Mouse (Mus musculus): ENCODE data around the gene Tpst1. TPM values are rescaled to one million over a fixed set of nuclear protein-coding genes. Genes with fewer than 3 reads are reported as not detected.

Gene Tpst1
- total and polyA plus RNA-seq, 3 experiments, result 31.7 to 32.3 TPM; not detected in 1

GRCm38 (mm10) chr5:130062096-130062495 lies 11.0 kb upstream of the Tpst1 start:
- H3K4me3 ChIP-seq (ENCODE audit: control insufficient read depth in 1 of 2, insufficient read depth in 1 of 2, low read depth in 2 of 2, low read length in 2 of 2), result no peak overlapping the region
- TF ChIP-seq ZMIZ1 (IDR thresholded peaks at IDR 0.05; ENCODE audit: low read depth, low read length) (no peak), TBP (IDR thresholded peaks at IDR 0.05; ENCODE audit: low read depth, low read length) (no peak), POLR2A (IDR thresholded peaks at IDR 0.05; ENCODE audit: control insufficient read depth in 1 of 2, insufficient read depth in 1 of 2, low read depth in 1 of 2, low read length in 2 of 2, poor library complexity in 1 of 2) (0 out of 4 replicates have a peak, but pooled peaks of 1 of the 2 experiments have one; percentile 13), SMC3 (IDR thresholded peaks at IDR 0.05; ENCODE audit: low read depth, low read length) (no peak)
- no peaks in the 10 kb centered on the region for H3K27me3 ChIP-seq (ENCODE audit: control insufficient read depth in 1 of 2, insufficient read depth in 2 of 2, low read length in 2 of 2)
- no peaks in the 10 kb centered on the region for H3K79me2 ChIP-seq (ENCODE audit: control insufficient read depth, insufficient read depth, low read length, poor library complexity)
- H3K9me3 ChIP-seq (replicated peaks; ENCODE audit: insufficient read depth, low read length), result no peaks in the 10 kb centered on the region
- no peak overlapping the region for H3K9ac ChIP-seq (ENCODE audit: control insufficient read depth, low read depth, low read length, poor library complexity, severe bottlenecking)
- DNase-seq (ENCODE audit: low read depth, low spot score), result no peak
- no peak overlapping the region for H3K27ac ChIP-seq (ENCODE audit: control insufficient read depth, low read depth, low read length)
- peaks cover 2 to 4% of the 10 kb centered on the region in 2 experiments; a peak in 3 of 4 replicates for H3K36me3 ChIP-seq (ENCODE audit: control insufficient read depth in 1 of 2, insufficient read depth in 2 of 2, low read length in 2 of 2)
- peaks cover 0 to under 1% of the 10 kb centered on the region in 2 experiments; a peak in 1 of 4 replicates for H3K4me1 ChIP-seq (ENCODE audit: control insufficient read depth in 1 of 2, insufficient read depth in 2 of 2, low read length in 2 of 2)

- TF ChIP-seq POLR2A (IDR thresholded peaks at IDR 0.05; ENCODE audit: control insufficient read depth in 1 of 2, insufficient read depth in 1 of 2, low read depth in 1 of 2, low read length in 2 of 2, poor library complexity in 1 of 2) (no peak), ELF1 (IDR thresholded peaks at IDR 0.05; ENCODE audit: low read depth, low read length) (no peak), JUND (IDR thresholded peaks at IDR 0.05; ENCODE audit: low read depth, low read length) (no peak), TBP (IDR thresholded peaks at IDR 0.05; ENCODE audit: low read depth, low read length) (no peak), CTCF (IDR thresholded peaks at IDR 0.05 in 2 of 3, conservative IDR thresholded peaks at IDR 0.05 in 1 of 3; ENCODE audit: control insufficient read depth in 1 of 3, insufficient read depth in 1 of 3, low read depth in 2 of 3, low read length in 3 of 3, poor library complexity in 1 of 3, severe bottlenecking in 1 of 3) (no peak), ZNF384 (IDR thresholded peaks at IDR 0.05; ENCODE audit: low read depth, low read length) (no peak), NRF1 (IDR thresholded peaks at IDR 0.05; ENCODE audit: insufficient read depth, low read depth, low read length, poor library complexity, severe bottlenecking) (no peak), ETS1 (IDR thresholded peaks at IDR 0.05; ENCODE audit: low read depth, low read length) (no peak), E2F4 (IDR thresholded peaks at IDR 0.05; ENCODE audit: borderline replicate concordance, low read depth, low read length) (no peak), MAZ (IDR thresholded peaks at IDR 0.05; ENCODE audit: low read depth, low read length) (no peak), ZC3H11A (IDR thresholded peaks at IDR 0.05; ENCODE audit: low read depth, low read length) (no peak), SMC3 (IDR thresholded peaks at IDR 0.05; ENCODE audit: low read depth, low read length) (no peak), UBTF (IDR thresholded peaks at IDR 0.05; ENCODE audit: borderline replicate concordance, insufficient read depth, low read depth, low read length) (no peak), EP300 (IDR thresholded peaks at IDR 0.05; ENCODE audit: low read depth in 1 of 2, low read length in 2 of 2) (no peak), USF1 (IDR thresholded peaks at IDR 0.05; ENCODE audit: low read depth, low read length) (no peak)
- H3K79me2 ChIP-seq (ENCODE audit: control insufficient read depth, insufficient read depth, low read length, poor library complexity), result no peaks in the 10 kb centered on the region
- H3K27ac ChIP-seq (ENCODE audit: control insufficient read depth, low read depth, low read length), result no peak overlapping the region
- no peak for DNase-seq (ENCODE audit: low read depth, low spot score)
- H3K4me3 ChIP-seq (ENCODE audit: control insufficient read depth in 1 of 2, insufficient read depth in 1 of 2, low read depth in 2 of 2, low read length in 2 of 2), result no peak overlapping the region
- no peaks in the 10 kb centered on the region for H3K9me3 ChIP-seq (replicated peaks; ENCODE audit: insufficient read depth, low read length)
- H3K36me3 ChIP-seq (ENCODE audit: control insufficient read depth in 1 of 2, insufficient read depth in 2 of 2, low read length in 2 of 2), result peaks cover 2 to 5% of the 10 kb centered on the region in 2 experiments; a peak in 3 of 4 replicates
- no peaks in the 10 kb centered on the region for H3K27me3 ChIP-seq (ENCODE audit: control insufficient read depth in 1 of 2, insufficient read depth in 2 of 2, low read length in 2 of 2)
- H3K9ac ChIP-seq (ENCODE audit: control insufficient read depth, low read depth, low read length, poor library complexity, severe bottlenecking), result no peak overlapping the region
- H3K4me1 ChIP-seq (ENCODE audit: control insufficient read depth in 1 of 2, insufficient read depth in 2 of 2, low read length in 2 of 2), result peaks cover 2 to 7% of the 10 kb centered on the region in 2 experiments; a peak in 2 of 4 replicates
These were observed 9.4 kb upstream of the Tpst1 start for GRCm38 (mm10) chr5:130063760-130064159.

Data from MEL (cell line).